Mouse (Mus musculus) mouse embryonic stem cell (cell line): ENCODE data around the gene Gng3.

Source experiments
- in situ Hi-C, 2 experiments: fragments of 300-500 bp; cut with MboI; formaldehyde crosslinking; loops; 1 replicate in 1 of 2; 3 replicates in 1 of 2; pipeline ENCODE4 v1.14.3; 2019 to 2020; ENCODE audit warnings: low sequenced_read_pairs in 2 of 2, low pct_unique_long_range_greater_than_20kb in 1 of 2, mixed read lengths in 1 of 2; ENCODE audit not compliant: unreplicated experiment in 1 of 2

Gene Gng3

DNA sequence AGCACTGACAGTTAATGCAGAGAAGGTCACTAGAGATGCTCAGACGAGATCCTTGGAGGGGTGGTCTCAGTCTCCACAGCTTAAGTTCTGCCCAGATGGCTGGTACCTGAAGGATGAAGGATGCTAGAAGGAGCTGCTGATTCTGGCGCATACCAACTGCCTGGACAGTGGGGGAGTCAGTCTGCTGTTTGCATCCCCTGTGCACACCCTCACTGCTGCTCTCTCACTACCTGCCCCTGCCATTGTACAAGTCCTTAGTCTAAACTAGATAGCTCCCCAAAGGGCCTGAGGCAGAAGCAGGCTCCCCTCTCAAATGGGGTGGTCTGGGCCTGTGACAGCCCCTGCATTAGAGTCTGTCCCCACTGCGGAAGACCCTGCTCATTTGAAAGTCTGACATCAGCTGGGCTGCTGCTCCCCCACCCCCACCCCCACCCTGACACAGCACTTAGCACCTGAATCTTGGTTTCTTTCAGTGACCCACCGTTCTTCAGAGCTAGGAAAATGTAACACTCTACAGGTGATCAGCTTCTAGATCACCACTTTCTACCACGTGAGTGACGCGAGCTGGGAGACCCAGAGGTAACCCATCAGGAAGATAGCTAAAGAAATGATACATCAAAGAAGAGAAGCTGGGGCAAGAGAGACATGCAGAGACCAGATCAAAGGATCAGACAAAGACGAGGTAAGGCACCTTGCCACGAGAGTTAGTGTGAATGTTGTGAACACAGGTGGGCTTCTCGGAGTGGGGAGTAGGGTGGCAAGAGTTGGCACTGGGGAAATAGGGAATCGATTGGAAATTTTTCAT is at the start of gene Gng3:
TSS of gene Gng3 (minus strand) at position 92 of the 805 bp plus-strand sequence.
- in situ Hi-C loops, result no loop called here

GRCm38 (mm10) chr19:8887585-8888463 is 48.8 kb upstream of the Gng3 start:
- in situ Hi-C loops, result no loop called here

- in situ Hi-C loops, result no loop called here
Measured at GRCm38 (mm10) chr19:8886916-8887584, 48.1 kb upstream of the Gng3 start.

GRCm38 (mm10) chr19:8883616-8884015 is 44.6 kb upstream of the Gng3 start, which contains the start of the genes Lbhd1 and Gm49403:
TSS of gene Lbhd1 (plus strand) at chr19:8883732.
TSS of gene Gm49403 (plus strand) at chr19:8883930.
- in situ Hi-C loops, result no loop called here

DNA sequence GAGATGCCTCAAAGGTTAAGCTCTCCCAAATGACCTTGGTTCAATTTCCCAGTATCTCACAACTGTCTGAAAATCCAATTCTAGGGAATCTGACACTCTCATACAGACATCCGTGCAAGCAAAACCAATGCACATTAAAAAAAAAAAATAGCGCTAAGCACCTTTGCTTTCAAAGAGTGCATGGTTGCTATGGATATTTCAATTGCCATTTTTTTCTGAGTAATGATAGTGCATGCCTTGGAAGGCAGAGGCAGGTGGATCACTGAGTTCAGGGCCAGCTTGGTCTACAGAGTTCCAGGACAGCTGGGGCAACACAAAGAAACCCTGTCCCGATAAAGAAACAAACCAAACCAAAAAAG is 42.0 kb upstream of the Gng3 start:
- in situ Hi-C loops, result no loop called here

DNA sequence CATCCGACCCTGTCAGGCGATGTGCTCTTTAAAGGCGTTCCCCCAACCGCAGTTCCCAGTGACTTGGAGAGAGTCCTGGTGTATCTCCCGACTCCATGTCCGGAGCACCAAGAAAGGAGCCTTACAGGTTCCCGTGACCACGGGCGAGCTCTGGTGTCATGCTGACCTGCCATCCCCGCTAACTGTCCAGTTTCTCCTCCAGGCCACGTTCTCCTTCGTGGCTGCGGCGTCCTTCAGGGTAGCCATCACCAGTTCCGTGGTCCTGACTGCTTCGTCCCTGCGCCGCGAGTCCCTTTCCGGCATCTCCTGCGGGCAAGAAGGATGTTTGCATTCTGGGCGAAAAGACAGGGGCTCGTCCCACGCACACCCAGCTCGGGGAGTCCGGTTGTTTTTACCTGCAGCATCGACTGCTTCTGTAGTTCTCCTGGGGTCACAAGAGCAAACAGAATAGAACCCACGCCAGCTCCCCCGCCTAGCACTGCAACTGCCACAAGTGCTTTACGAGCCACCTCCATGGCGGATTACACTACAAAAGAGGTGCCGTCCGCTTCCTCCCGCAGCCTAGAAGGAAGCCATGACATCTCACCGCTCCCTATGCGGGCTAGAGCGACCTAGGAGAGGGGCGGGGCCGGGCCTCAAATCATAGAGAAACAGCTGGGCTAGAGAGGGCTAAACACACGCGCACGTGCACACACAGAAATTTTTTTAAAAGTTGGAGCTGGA is 41.5 kb upstream of the Gng3 start, which contains the start of gene Uqcc3:
TSS of gene Uqcc3 (minus strand) at position 613 of the 723 bp plus-strand sequence.
- in situ Hi-C loops, result no loop called here

DNA sequence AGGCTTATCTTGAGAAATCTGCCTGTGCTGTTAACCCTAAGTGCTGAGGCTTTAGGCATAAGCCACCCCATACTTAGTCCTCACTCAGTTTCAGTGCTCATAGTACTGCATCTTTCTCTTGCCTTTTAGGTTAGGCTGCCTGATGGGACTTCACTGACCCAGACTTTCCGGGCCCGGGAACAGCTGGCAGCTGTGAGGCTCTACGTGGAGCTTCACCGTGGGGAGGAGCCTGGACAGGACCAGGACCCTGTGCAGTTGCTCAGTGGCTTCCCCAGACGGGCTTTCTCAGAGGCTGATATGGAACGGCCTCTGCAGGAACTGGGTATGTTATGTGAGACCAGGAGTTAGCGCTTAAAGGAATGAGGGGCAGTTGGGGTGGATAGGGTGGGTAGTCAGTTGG is 36.0 kb upstream of the Gng3 start:
- in situ Hi-C loops, result no loop called here

GRCm38 (mm10) chr19:8872266-8872840 is 33.4 kb upstream of the Gng3 start:
- in situ Hi-C loops, result loop anchor here in 1 of 2 experiments (25.0 kb wide), 1 partner anchor 965 kb away; the partner anchor contains the start of gene Scgb2a2

DNA sequence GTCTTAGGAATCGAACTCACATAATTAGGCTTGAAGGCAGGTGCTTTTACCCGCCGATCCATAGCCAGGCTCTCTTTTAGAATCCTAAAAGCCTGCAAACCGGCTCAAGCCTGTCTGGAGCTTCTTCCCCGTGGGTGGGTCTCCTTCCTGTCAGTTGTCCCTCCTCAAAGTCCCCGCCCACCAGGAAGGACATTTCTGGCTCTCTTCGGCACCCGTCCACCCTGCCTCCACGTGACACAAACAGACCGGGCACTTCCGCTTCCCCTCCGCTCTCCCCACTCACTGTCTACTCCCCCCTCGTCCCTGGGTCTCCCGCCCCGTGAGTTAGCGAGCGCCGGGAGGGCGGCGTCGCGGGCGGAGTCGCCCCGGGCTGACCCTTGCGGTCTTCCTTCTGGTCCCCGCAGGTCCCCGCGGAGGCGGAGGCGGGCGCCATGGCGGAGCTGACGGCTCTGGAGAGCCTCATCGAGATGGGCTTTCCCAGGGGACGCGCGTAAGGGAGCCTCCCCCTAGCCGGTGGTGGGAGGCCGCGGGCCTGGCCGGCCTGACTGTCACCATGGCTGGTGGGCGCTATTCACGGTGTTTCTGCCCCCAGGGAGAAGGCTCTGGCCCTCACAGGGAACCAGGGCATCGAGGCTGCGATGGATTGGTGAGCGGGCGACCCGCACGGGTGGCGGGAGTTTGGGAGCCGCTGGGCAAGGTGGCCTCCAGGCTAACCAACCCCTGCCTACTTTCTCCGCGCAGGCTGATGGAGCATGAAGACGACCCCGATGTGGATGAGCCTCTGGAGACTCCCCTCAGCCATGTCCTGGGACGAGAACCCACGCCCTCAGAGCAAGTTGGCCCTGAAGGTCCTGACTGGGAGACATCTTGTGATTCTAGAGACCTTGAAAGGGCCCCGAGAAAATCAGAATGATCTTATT is 32.5 kb upstream of the Gng3 start, which contains the start of gene Ubxn1:
TSS of gene Ubxn1 (plus strand) at position 230 of the 920 bp plus-strand sequence.
- in situ Hi-C loops, result loop anchor here in 1 of 2 experiments (25.0 kb wide), 1 partner anchor 966 kb away; the partner anchor contains the start of gene Scgb2a2

GRCm38 (mm10) chr19:8870838-8871237 is 31.8 kb upstream of the Gng3 start:
- in situ Hi-C loops, result loop anchor here in 1 of 2 experiments (25.0 kb wide), 1 partner anchor 966 kb away; the partner anchor contains the start of gene Scgb2a2

DNA sequence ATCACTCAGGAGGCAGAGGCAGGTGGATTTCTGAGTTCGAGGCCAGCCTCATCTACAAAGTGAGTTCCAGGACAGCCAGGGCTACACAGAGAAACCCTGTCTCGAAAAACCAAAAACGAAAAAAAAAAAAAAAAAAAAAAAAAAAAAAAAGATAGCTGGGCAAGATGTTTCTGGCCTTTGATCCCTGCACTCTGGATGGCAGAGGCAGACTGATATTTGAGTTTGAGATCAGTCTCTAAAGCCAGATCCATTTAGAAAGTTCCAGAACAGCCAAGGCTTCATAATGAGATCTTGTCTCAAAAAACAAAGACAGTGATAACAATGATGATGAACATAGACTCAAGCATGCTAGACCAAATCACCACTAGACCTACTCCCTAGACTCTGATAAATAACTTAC is 31.4 kb upstream of the Gng3 start:
- in situ Hi-C loops, result loop anchor here in 1 of 2 experiments (25.0 kb wide), 1 partner anchor 967 kb away; the partner anchor contains the start of gene Scgb2a2

- in situ Hi-C loops, result loop anchor here in 1 of 2 experiments (25.0 kb wide), 1 partner anchor 973 kb away; the partner anchor contains the start of gene Scgb2a2
Measured at GRCm38 (mm10) chr19:8864265-8864664, 25.3 kb upstream of the Gng3 start.

- in situ Hi-C loops, result loop anchor here in 1 of 2 experiments (5.0 to 25.0 kb wide), 2 partner anchors 258 to 978 kb away; partner anchors contain the start of gene Scgb2a2
Measured at GRCm38 (mm10) chr19:8859018-8859417, 20.0 kb upstream of the Gng3 start.

DNA sequence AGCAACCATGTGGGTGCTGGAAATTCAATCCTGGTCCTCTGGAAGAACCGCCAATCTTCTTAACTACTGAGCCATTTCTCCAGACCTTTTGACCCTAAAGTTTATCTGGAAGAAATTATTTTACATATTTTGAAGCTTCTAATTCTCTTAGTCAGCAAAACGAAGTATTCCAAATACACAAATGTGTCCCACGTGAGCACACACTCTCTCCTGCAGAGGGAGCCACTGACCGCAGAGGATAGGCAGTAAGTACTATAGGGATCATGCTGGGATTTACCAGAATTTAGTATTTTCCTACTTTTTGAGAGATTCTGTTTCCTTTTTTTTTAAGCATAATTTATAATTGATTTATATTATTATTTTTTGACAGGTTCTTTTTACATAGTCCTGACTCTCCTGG is 18.7 kb upstream of the Gng3 start:
- in situ Hi-C loops, result loop anchor here in 1 of 2 experiments (5.0 to 25.0 kb wide), 2 partner anchors 260 to 980 kb away; partner anchors contain the start of gene Scgb2a2

GRCm38 (mm10) chr19:8853117-8853516 is 14.1 kb upstream of the Gng3 start:
- in situ Hi-C loops, result loop anchor here (5.0 to 25.0 kb wide), 2 partner anchors 259 to 984 kb away; partner anchors contain the start of gene Scgb2a2 (in 1 of the 2)
